ENCODE assay signal across 8 mouse cellular contexts in the genomic region with DNA sequence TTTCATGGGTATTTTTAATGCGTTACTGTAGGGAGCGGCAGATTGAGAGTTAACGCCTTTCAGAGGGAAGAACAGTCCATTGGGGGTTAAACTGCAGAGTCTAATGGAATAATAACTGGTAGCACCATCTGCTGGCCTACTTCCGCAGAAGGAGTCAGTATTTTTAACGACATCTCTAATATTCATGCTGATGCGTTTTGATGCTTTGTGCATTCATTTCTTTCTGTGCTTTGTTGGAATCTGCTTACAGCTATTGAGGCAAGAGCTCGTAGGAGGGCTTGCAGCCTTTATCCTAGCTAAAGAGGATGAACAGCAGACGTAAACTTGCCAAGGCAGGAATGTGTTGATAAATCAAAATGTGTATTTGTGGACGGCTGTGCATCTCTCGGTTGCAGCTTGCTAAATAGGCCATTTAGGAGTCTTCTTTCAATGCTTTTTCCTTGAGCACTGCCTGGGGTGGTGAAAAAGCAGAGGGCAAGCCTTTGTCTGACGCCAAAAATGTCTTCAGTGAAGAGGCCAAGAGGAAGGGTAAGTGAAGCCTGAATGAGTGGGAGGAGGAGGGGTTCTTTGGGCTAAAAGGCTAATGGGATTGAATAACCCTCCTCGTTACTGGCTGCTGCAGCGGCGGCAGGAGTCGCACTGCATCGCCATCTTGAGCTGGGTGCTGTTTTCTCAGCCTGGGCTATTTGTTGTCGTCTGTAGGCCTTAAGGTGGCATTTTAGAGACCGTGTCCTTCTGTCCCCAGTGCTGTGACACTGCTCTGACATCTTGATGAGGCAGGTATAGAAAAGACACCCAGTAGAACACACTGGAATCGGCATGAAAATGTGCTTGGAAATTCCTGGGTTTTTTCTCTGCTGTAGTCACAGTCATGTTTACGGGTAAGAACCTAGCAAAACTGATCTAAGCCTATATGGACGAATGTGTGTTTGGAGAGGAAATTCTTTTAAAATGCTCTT.
A peak's percentile ranks its signal among the peaks of the same experiment; 100 is the strongest.
DNase-seq lines count a peak whose midpoint lies in the region; ATAC-seq and TF ChIP-seq lines count a peak whose summit lies in the region.

No protein-coding gene starts in this region.

- H3K27me3 ChIP-seq in E14TG2a.4 (ENCODE audit: insufficient read depth, low read length) = no peaks in the 10 kb centered on the region
- H3K27me3 ChIP-seq in forebrain, embryonic 11.5 days (ENCODE audit: control insufficient read depth, insufficient read depth, low read length) = no peaks in the 10 kb centered on the region
- no peaks in the 10 kb centered on the region for H3K27me3 ChIP-seq in heart, embryonic 16.5 days (ENCODE audit: control insufficient read depth, insufficient read depth, low read length)
- no peaks in the 10 kb centered on the region for H3K27me3 ChIP-seq in liver, embryonic 15.5 days
- H3K27me3 ChIP-seq in neural tube, embryonic 13.5 days = no peaks in the 10 kb centered on the region
- no peaks in the 10 kb centered on the region for H3K27me3 ChIP-seq in testis, adult 2 months (ENCODE audit: control insufficient read depth, insufficient read depth, low read length)

- DNase-seq in c-Kit-positive CD71-positive TER-119-negative erythroid progenitor cells, embryonic 14.5 days (ENCODE audit: low read depth) = peak; percentile 65
- DNase-seq in forebrain, embryonic 11.5 days (ENCODE audit: low spot score) = peak; percentile 87
- peak; percentile 80 for DNase-seq in kidney, postnatal 36 days

- 1% methylated on average over 21 of the region's 21 CpGs for WGBS in forebrain, embryonic 11.5 days
- WGBS in heart, embryonic 16.5 days = 1% methylated on average over 21 of the region's 21 CpGs
- whole genome bisulfite sequencing in liver, embryonic 15.5 days (ENCODE audit: insufficient replicate concordance) = 3% methylated on average over 21 of the region's 21 CpGs
- WGBS in neural tube, embryonic 13.5 days = under 1% methylated on average over 21 of the region's 21 CpGs

- ATAC-seq in forebrain, embryonic 11.5 days (replicated peaks; ENCODE audit: low FRiP score) = peak; percentile 97
- peak; percentile 90 for ATAC-seq in heart, embryonic 16.5 days (replicated peaks; ENCODE audit: extremely low read depth, insufficient read depth, low FRiP score)
- ATAC-seq in liver, embryonic 15.5 days (ENCODE audit: insufficient read depth) = peak; percentile 85
- ATAC-seq in neural tube, embryonic 13.5 days (ENCODE audit: low read depth) = peak; percentile 95

- H3K9me3 ChIP-seq in E14TG2a.4 (ENCODE audit: low read length) = no peaks in the 10 kb centered on the region
- H3K9me3 ChIP-seq in forebrain, embryonic 11.5 days (ENCODE audit: control insufficient read depth, low read length) = no peaks in the 10 kb centered on the region
- H3K9me3 ChIP-seq in heart, embryonic 16.5 days (replicated peaks; ENCODE audit: control insufficient read depth, low read length) = no peaks in the 10 kb centered on the region
- no peaks in the 10 kb centered on the region for H3K9me3 ChIP-seq in liver, embryonic 15.5 days (replicated peaks)
- H3K9me3 ChIP-seq in neural tube, embryonic 13.5 days = no peaks in the 10 kb centered on the region

- H3K4me3 ChIP-seq in E14TG2a.4 (replicated peaks; ENCODE audit: low read length) = peak overlapping the region; percentile 76
- peak overlapping the region; percentile 50 for H3K4me3 ChIP-seq in forebrain, embryonic 11.5 days (ENCODE audit: low read depth, low read length)
- peak overlapping the region; percentile 73 for H3K4me3 ChIP-seq in heart, embryonic 16.5 days (ENCODE audit: low read length)
- H3K4me3 ChIP-seq in liver, embryonic 15.5 days (replicated peaks) = peak overlapping the region; percentile 57
- peak overlapping the region; percentile 58 for H3K4me3 ChIP-seq in neural tube, embryonic 13.5 days
- peak overlapping the region; percentile 73 for H3K4me3 ChIP-seq in testis, adult 2 months (ENCODE audit: control insufficient read depth, low read depth, low read length)

- peak overlapping the region; percentile 99 for H3K27ac ChIP-seq in forebrain, embryonic 11.5 days (ENCODE audit: low read depth, low read length)
- H3K27ac ChIP-seq in heart, embryonic 16.5 days (ENCODE audit: low read length) = peak overlapping the region; percentile 99
- H3K27ac ChIP-seq in liver, embryonic 15.5 days (replicated peaks) = peak overlapping the region; percentile 90
- peak overlapping the region; percentile 99 for H3K27ac ChIP-seq in neural tube, embryonic 13.5 days (replicated peaks)
- H3K27ac ChIP-seq in testis, adult 2 months (ENCODE audit: control insufficient read depth, insufficient read depth, low read depth, low read length) = peak overlapping the region; percentile 72

- peaks cover 39% of the 10 kb centered on the region for H3K4me1 ChIP-seq in E14TG2a.4 (replicated peaks; ENCODE audit: low read depth, low read length)
- no peaks in the 10 kb centered on the region for H3K4me1 ChIP-seq in forebrain, embryonic 11.5 days (replicated peaks; ENCODE audit: control insufficient read depth, insufficient read depth, low read length)
- H3K4me1 ChIP-seq in heart, embryonic 16.5 days (ENCODE audit: control insufficient read depth, insufficient read depth, low read length) = peaks cover 19% of the 10 kb centered on the region
- H3K4me1 ChIP-seq in liver, embryonic 15.5 days (replicated peaks) = peaks cover 22% of the 10 kb centered on the region
- H3K4me1 ChIP-seq in neural tube, embryonic 13.5 days (replicated peaks) = peaks cover 46% of the 10 kb centered on the region
- no peaks in the 10 kb centered on the region for H3K4me1 ChIP-seq in testis, adult 2 months (ENCODE audit: control insufficient read depth, insufficient read depth, low read length)

- H3K4me2 ChIP-seq in forebrain, embryonic 11.5 days (ENCODE audit: low read depth, low read length, severe bottlenecking) = peak overlapping the region; percentile 59
- peak overlapping the region; percentile 93 for H3K4me2 ChIP-seq in heart, embryonic 16.5 days (ENCODE audit: low read depth, low read length)
- H3K4me2 ChIP-seq in liver, embryonic 15.5 days = peak overlapping the region; percentile 75
- H3K4me2 ChIP-seq in neural tube, embryonic 13.5 days = peak overlapping the region; percentile 89

- H3K9ac ChIP-seq in forebrain, embryonic 11.5 days (ENCODE audit: low read length) = peak overlapping the region; percentile 82
- H3K9ac ChIP-seq in heart, embryonic 16.5 days (ENCODE audit: low read length) = peak overlapping the region; percentile 78
- H3K9ac ChIP-seq in liver, embryonic 15.5 days = peak overlapping the region; percentile 51
- peak overlapping the region; percentile 82 for H3K9ac ChIP-seq in neural tube, embryonic 13.5 days

- TF ChIP-seq CTCF in E14TG2a.4 (conservative IDR thresholded peaks at IDR 0.05; ENCODE audit: low read length) = 0 out of 2 replicates have a peak, but pooled peaks have one; percentile 5
- no peak for TF ChIP-seq CTCF in testis, adult 2 months (IDR thresholded peaks at IDR 0.05; ENCODE audit: control insufficient read depth, insufficient read depth, insufficient replicate concordance, low read depth, low read length)

- peaks cover 17% of the 10 kb centered on the region for H3K36me3 ChIP-seq in E14TG2a.4 (ENCODE audit: insufficient read depth, low read length)
- no peaks in the 10 kb centered on the region for H3K36me3 ChIP-seq in forebrain, embryonic 11.5 days (ENCODE audit: control insufficient read depth, insufficient read depth, low read length)
- 0 out of 2 replicates have a peak, but pooled peaks cover 2% of the 10 kb centered on the region for H3K36me3 ChIP-seq in heart, embryonic 16.5 days (ENCODE audit: control insufficient read depth, insufficient read depth)
- H3K36me3 ChIP-seq in liver, embryonic 15.5 days (replicated peaks) = no peaks in the 10 kb centered on the region
- H3K36me3 ChIP-seq in neural tube, embryonic 13.5 days = no peaks in the 10 kb centered on the region
- H3K36me3 ChIP-seq in testis, adult 2 months (ENCODE audit: control insufficient read depth, insufficient read depth, low read length) = no peaks in the 10 kb centered on the region

- TF ChIP-seq POLR2A in testis, adult 2 months (IDR thresholded peaks at IDR 0.05; ENCODE audit: control insufficient read depth, low read depth, low read length) = no peak

Comparison
In these comparisons a context has a peak if more than half of its experiments do, and no peak if none do; other contexts are left out.
1. Peak in every context shown above with its lines: DNase-seq, ATAC-seq, H3K4me3 ChIP-seq and H3K27ac ChIP-seq.